Mouse (Mus musculus) liver, adult 2 months (tissue): ENCODE measurements around the gene Spns2.

Experiments used
- CTCF ChIP-seq: fragments of 200-500 bp; IDR thresholded peaks from 2 replicates; pipeline ENCODE4 v1.5.1; 2011; ENCODE audit warnings: low read depth, low read length, control low read depth
- POLR2A ChIP-seq: fragments of 200-500 bp; IDR thresholded peaks from 2 replicates; pipeline ENCODE4 v1.6.1; 2011; ENCODE audit warnings: low read length, control low read depth; ENCODE audit not compliant: insufficient read depth; ENCODE audit errors: extremely low read depth

DNA sequence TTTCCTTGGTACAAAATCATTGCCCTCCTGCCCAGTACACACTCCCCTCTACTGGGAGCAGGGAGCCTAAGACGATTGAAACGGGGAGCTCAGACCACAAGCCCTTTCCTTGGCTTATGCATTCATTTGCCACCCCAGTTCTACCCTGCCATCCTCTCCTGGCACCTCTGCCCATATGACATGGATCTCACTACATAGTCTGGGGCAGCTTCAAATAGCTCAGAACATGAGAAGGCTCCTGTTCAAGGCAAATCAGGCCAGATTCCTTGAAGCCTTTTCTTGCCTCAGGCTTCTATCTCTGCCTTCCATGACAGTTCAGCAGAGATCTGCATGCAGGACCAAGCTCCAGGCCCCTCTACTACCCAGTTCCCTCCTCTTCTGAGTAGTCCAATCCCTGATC is 47.8 kb upstream of the Spns2 start:
- TF ChIP-seq POLR2A (no peak), CTCF (no peak)
